Mouse (Mus musculus): ENCODE measurements at regions not wholly inside any gene's neighbourhood (a gene's known extent, or its start where the extent isn't known, plus 50 kb on each side); places are given as distances from the start of the nearest gene placed in this dataset.

DNA sequence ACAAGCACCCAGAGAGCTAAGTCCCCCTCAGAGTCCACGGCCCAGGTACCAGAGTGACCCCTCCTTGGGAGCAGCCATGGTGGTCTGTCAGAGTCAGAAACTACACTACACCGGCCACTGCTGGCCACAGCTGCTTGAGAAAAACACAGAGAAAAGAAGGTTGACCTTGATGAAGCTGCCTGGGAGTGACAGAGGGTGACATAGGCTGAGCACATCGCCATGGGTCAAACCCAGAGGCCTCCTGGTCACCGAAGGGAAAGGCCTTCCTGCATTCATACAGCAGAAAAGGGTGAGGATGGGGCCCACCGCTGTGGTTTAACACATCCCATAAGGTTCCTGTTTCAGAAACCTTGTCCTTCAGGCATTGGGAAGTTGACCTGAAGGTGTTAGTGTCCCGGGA, 153.0 kb downstream of the Setd4 start:
- no peak for TF ChIP-seq CTCF (IDR thresholded peaks at IDR 0.05; ENCODE audit: low read depth, low read length)
- no peak for TF ChIP-seq GATA1 (IDR thresholded peaks at IDR 0.05; ENCODE audit: borderline replicate concordance, low read length)
